Mouse (Mus musculus) cerebellum, adult 2 months (tissue): Measurements from ENCODE around the gene Cyp24a1.

Experiments used
- CTCF ChIP-seq: fragments of 200-500 bp; IDR thresholded peaks from 2 replicates; pipeline ENCODE4 v1.5.1; 2011; ENCODE audit warnings: low read depth, mild to moderate bottlenecking, control low read depth, low read length, moderate library complexity, borderline replicate concordance; ENCODE audit not compliant: insufficient read depth
- POLR2A ChIP-seq: fragments of 200-500 bp; IDR thresholded peaks from 2 replicates; pipeline ENCODE4 v1.6.1; 2011; ENCODE audit warnings: low read length, control low read depth, borderline replicate concordance; ENCODE audit not compliant: insufficient read depth

- TF ChIP-seq POLR2A (no peak), CTCF (0 out of 2 replicates have a peak, but pooled peaks have one; percentile 4)
Observed at GRCm38 (mm10) chr2:170468009-170468408, 28.9 kb downstream of the Cyp24a1 start.
